Mouse (Mus musculus): ENCODE results near the gene Harbi1. TPM values are rescaled to one million over a fixed set of nuclear protein-coding genes. Genes with fewer than 3 reads are reported as not detected.

Gene Harbi1
- 1 to 10 TPM; 5.9 to 6.2 TPM for total RNA-seq (2021)

GRCm38 (mm10) chr2:91710272-91711234 lies at the start of gene Harbi1, which contains the start of gene Atg13:
TSS of gene Harbi1 (plus strand) at chr2:91710852.
TSS of gene Atg13 (minus strand) at chr2:91710576.
- peak; percentile 84 for DNase-seq (ENCODE audit: low spot score)
- intact Hi-C loops (cut with DNase I), result loop anchor here (2.0 kb wide), 1 partner anchor 20 kb away; the partner anchor contains the start of gene Ambra1

DNA sequence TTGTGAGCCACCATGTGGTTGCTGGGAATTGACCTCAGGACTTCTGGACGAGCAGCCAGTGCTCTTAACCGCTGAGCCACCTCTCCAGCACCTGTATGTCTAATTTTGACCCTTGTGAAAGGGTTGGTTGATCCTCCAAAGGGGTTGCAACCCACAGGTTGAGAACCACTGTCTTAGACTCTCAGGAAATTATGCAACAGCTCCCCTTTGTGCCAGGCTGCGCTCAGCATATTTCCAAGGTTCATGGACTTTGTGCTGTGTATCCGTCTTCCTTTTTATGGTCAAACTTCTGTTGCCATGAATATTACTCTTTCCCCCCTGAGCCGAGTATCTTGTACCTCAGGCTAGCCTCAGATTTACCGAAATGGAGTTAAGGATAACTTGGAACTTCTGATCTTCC lies 49.7 kb upstream of the Harbi1 start:
- DNase-seq (ENCODE audit: low spot score), result no peak
- intact Hi-C loops (cut with DNase I), result no loop called here

GRCm38 (mm10) chr2:91664780-91665179 lies 45.9 kb upstream of the Harbi1 start:
- intact Hi-C loops (cut with DNase I), result no loop called here
- DNase-seq (ENCODE audit: low spot score), result no peak

DNA sequence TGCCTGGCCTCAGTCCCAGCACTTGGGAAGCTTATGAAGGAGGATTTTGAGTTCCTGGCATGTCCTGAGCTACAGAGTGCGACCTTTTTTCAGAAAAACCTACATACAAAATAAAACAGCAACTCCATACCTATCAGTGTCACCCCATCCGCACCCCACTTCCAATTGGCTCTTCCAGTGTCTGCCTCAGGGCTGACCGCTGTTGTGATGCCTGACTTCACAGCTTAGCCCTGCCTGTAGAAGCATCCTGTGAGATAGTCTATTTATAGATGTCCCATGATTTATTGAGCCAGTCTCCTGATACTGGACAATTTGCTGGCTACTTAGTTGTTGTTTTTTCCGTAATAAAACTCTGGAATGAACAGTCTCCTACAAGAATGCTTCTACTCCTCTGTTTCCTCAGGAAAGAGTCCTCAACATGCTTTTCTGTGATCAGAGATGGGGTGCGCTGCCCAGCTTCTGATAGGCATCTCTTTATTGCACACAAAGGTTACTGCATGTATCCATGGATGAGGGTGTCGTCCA lies 44.2 kb upstream of the Harbi1 start:
- intact Hi-C loops (cut with DNase I), result no loop called here
- DNase-seq (ENCODE audit: low spot score), result no peak

GRCm38 (mm10) chr2:91667747-91668146 lies 42.9 kb upstream of the Harbi1 start:
- no peak for DNase-seq (ENCODE audit: low spot score)
- intact Hi-C loops (cut with DNase I), result no loop called here

GRCm38 (mm10) chr2:91669326-91669725 lies 41.3 kb upstream of the Harbi1 start:
- DNase-seq (ENCODE audit: low spot score), result no peak

GRCm38 (mm10) chr2:91670038-91670437 lies 40.6 kb upstream of the Harbi1 start:
- intact Hi-C loops (cut with DNase I), result no loop called here
- DNase-seq (ENCODE audit: low spot score), result no peak

More at GRCm38 (mm10) chr2:91669326-91669725, 41.3 kb upstream of the Harbi1 start:
- intact Hi-C loops (cut with DNase I), result no loop called here

DNA sequence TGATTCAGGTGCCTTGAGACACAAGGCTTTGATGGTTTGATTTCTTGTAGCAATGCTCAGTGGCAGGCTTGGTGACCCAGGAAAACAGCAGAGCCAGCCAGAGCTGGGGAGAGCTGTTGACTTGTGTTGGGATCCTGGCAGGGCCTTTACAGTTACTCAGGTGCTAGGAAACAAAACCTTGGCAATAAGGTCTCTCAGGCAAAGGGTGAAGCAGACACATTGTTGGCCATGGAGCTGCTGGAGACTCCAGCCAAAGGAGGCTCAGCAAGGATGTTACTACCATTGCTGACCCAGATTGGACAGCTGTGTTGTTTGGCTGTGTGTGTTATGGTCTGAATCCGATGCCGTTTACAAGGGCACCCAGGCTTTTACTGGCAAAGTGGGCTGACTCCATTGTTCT lies 37.1 kb upstream of the Harbi1 start:
- DNase-seq (ENCODE audit: low spot score), result no peak

DNA sequence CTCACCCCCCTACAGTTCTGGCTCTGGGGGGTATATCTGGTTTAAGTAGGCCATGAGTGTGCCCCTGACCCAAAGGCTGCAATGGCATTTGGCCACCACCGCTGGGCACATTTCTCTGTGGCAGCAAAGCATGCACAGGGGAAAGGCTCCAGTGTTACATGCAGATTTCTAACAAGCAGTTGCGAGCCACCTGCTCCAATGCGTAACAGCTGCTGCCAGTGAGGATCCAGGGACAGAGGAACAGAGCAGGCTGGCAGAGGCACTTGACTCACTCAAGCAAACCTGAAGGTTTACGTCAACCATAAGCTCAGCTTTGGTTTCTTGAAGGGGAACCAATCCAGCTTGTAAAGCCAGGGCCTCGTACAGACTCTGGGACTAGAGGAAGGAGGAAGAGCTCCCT lies 35.8 kb upstream of the Harbi1 start:
- no peak for DNase-seq (ENCODE audit: low spot score)
- intact Hi-C loops (cut with DNase I), result no loop called here

More for the DNA sequence above, 37.1 kb upstream of the Harbi1 start:
- intact Hi-C loops (cut with DNase I), result no loop called here

GRCm38 (mm10) chr2:91676420-91676819 lies 34.2 kb upstream of the Harbi1 start:
- intact Hi-C loops (cut with DNase I), result no loop called here
- no peak for DNase-seq (ENCODE audit: low spot score)

- intact Hi-C loops (cut with DNase I), result no loop called here
- no peak for DNase-seq (ENCODE audit: low spot score)
Observed at GRCm38 (mm10) chr2:91676961-91677360, 33.7 kb upstream of the Harbi1 start.

GRCm38 (mm10) chr2:91682850-91683249 lies 27.8 kb upstream of the Harbi1 start:
- no peak for DNase-seq (ENCODE audit: low spot score)
- intact Hi-C loops (cut with DNase I), result no loop called here

GRCm38 (mm10) chr2:91683919-91684318 lies 26.7 kb upstream of the Harbi1 start:
- no peak for DNase-seq (ENCODE audit: low spot score)
- intact Hi-C loops (cut with DNase I), result no loop called here

- intact Hi-C loops (cut with DNase I), result no loop called here
- peak; percentile 35 for DNase-seq (ENCODE audit: low spot score)
Observed at GRCm38 (mm10) chr2:91689452-91689851, 21.2 kb upstream of the Harbi1 start.

DNA sequence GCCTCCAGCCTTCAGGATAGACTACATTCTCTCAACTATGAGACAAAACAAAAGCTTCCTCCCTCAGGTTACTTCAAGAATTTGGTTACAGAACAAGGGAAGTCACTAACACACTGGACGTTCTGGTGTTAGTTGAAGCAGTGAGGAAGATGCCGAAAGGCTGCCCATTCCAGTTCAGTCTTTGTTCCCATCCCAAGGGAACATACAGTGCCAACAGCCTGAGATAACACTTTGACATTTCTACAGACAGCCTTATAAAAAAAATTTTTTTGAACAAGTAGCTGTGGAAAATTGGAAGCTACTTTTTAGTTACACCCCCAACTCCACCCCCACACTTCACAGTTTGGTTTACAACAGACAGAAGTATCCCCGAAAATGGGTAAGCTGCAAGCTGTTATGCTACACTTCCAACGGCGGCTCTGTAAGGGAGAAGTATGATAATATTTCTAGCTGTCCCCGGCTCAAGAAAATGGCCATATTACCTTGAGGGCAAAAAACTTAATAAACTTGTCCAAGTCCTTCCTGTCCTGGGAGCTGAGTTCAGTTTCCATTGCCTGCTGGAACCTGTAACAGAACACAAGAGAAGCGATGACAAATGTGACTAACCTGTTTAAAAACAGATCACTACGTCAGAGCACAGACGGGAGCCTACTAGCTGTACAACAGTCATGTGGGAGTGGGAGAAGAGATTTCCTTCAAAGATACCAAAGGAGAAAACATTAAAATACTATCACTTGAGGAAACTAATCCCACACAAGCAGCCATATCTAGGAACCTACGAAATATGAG lies 15.0 kb upstream of the Harbi1 start:
- intact Hi-C loops (cut with DNase I), result no loop called here
- no peak for DNase-seq (ENCODE audit: low spot score)

GRCm38 (mm10) chr2:91696225-91696590 lies 14.4 kb upstream of the Harbi1 start:
- DNase-seq (ENCODE audit: low spot score), result no peak
- intact Hi-C loops (cut with DNase I), result no loop called here

DNA sequence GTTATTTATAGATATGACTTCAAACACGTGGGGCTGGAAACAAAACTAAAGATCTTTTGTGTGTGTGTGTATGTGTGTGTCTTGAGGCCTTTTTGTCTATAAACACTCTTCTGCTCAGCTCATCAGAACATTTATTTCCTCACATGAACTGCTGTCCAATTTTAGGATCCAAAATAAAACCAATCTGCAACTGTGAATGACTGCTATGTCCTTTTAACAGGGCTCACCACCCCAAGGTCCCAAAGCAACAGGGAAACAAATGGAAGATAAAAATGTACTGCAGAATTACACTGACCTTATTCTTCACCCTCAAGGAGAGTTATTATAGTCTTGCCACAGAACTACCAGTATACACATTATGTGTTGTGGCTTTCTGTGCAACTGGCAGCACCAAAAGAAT lies 11.4 kb upstream of the Harbi1 start:
- DNase-seq (ENCODE audit: low spot score), result no peak
- intact Hi-C loops (cut with DNase I), result no loop called here

- no peak for DNase-seq (ENCODE audit: low spot score)
- intact Hi-C loops (cut with DNase I), result no loop called here
Observed at GRCm38 (mm10) chr2:91701366-91701765, 9.3 kb upstream of the Harbi1 start.

DNA sequence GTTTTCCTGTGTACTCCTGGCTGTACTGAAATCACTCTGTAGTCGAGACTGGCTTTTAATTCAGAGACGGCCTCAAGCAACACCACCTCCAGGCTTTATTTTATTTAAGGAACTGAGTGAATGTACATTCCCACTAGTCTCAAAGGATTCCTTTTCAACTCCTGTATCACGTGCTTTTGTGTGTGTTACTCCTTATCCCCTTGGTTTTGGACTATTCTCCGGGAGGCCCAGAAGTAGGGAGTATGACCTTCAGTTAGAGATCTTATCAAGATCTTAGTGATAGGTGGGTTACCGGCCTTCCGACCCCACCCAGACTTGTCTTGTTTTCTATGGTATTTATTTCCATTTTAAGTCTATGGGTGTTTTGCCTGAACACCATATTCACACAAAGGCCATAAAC lies 4.9 kb upstream of the Harbi1 start:
- intact Hi-C loops (cut with DNase I), result no loop called here
- no peak for DNase-seq (ENCODE audit: low spot score)

DNA sequence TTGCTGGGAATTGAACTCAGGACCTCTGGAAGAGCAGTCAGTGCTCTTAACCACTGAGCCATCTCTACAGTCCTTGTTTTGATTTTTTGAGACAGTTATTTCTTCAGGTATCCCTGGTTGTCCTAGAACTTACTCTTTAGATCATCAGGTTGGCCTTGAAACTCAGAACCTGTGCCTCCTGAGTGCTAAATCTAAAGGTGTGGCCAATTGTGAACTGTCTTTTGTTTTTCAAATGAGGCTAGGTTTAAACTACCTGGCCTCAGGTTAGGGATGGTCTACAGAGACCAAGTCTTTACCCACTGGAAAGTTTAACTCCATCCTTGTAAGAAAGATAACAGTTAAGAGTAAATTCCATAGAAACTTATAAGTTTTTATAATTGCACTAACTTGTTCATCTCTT lies 4.2 kb upstream of the Harbi1 start:
- DNase-seq (ENCODE audit: low spot score), result no peak
- intact Hi-C loops (cut with DNase I), result no loop called here

DNA sequence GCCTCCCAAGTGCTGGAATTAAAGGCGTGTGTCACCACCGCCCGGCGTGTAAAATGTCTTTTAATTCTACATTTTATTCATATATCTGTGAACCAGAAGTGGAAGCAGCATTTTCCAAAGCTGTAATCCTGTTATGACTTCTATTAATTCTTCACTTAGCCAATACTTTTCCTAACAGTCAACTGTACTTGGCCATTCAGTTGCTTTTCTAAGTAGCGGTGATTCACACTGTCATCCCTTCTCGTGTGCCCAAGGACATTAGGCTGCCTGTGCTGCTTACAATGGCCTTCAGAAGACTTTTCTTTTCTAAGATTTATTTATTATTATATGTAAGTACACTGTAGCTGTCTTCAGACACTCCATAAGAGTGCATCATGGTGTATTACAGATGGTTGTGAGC lies 2.3 kb upstream of the Harbi1 start:
- intact Hi-C loops (cut with DNase I), result no loop called here
- DNase-seq (ENCODE audit: low spot score), result no peak
